Mouse (Mus musculus) embryonic fibroblast, embryonic 13.5 days (primary cell): ENCODE measurements at regions not wholly inside any gene's neighbourhood (a gene's known extent, or its start where the extent isn't known, plus 50 kb on each side); places are given as distances from the start of the nearest gene placed in this dataset.

Source experiments
- CTCF ChIP-seq: IDR thresholded peaks from 2 replicates; pipeline ENCODE4 v1.5.1; 2011; ENCODE audit warnings: mild to moderate bottlenecking, control low read depth, low read length, moderate library complexity, borderline replicate concordance; ENCODE audit not compliant: insufficient read depth
- POLR2A ChIP-seq: IDR thresholded peaks from 2 replicates; pipeline ENCODE4 v1.6.1; 2011; ENCODE audit warnings: low read depth, mild to moderate bottlenecking, control low read depth, low read length, moderate library complexity

DNA sequence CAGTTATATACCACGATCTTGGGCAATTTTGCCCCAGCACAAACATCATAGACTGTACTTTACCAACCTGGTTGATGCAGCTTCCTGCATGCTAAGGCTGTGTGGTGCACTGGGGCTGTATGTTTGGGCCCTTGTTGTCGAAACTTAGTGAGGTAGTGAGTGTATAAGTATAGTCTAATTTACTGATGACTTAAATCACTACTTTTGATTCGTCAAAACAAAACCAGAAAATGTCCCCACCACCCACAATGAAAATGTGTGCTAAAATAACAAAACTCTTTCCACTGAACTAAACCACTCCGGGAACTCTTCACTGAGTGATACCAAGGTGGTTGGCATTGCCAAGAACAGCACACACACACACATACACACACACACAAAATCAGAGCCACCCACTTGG lies 191.5 kb downstream of the Shq1 start:
- TF ChIP-seq POLR2A = no peak
- no peak for TF ChIP-seq CTCF
